Mouse (Mus musculus): ENCODE measurements around the gene Bahd1. TPM values are rescaled to one million over a fixed set of nuclear protein-coding genes. Genes with fewer than 3 reads are reported as not detected.
A peak's percentile ranks its signal among the peaks of the same experiment; 100 is the strongest.

The Bahd1 gene
- polyA plus RNA-seq, 1 experiment, result 22.5 TPM

DNA sequence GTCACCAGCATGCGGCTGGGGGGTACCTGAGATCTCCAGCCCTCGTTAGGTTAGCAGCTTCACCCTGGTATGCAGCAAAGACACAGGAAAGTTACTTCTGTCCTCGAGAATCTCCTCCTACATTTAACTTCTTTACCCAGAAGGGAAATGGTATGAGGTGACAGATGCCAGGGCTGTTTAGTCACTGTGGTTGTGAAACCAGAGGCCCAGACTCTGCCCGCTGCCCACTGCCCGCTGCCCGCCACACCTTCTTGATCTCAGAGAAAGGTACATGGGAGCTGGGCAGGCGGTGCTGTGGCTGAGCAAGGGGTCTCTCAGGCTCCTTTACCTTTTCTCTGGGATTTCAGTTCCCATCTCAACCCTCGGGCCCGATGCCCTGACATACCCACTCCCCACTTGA is 23.7 kb upstream of the Bahd1 start:
- no peaks in the 10 kb centered on the region for H3K4me1 ChIP-seq (ENCODE audit: control insufficient read depth, insufficient read depth, low read length)
- TF ChIP-seq POLR2A (IDR thresholded peaks at IDR 0.05; ENCODE audit: extremely low read depth, insufficient read depth, low read length) (no peak), CTCF (IDR thresholded peaks at IDR 0.05; ENCODE audit: extremely low read depth, insufficient read depth, low read length) (no peak)
- no peak overlapping the region for H3K27ac ChIP-seq (ENCODE audit: insufficient read depth, low read length)
- no peak overlapping the region for H3K4me3 ChIP-seq (ENCODE audit: insufficient read depth, low read length)

DNA sequence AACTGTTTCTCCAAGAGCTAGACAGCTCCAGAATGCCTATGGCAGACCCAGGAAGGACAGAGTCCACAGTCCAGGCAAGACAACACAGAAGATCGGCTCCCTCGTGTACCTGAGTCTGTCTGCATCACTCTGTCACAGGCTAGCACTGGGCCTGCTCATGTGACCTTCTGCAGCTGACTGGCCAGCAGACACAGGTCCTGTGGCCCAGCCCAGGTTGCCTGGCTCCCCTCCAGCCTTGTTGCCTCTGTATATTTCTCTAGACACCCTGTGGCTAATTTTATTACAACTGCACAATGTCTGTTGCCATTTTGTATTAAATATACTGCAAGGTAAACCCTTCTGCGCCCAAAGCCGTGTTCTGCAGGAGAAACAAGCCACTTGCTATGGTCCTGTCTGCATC is 19.2 kb upstream of the Bahd1 start:
- Histone ChIP-seq H3K27ac (ENCODE audit: insufficient read depth, low read length) (no peak overlapping the region), H3K4me3 (ENCODE audit: insufficient read depth, low read length) (no peak overlapping the region), H3K4me1 (ENCODE audit: control insufficient read depth, insufficient read depth, low read length) (no peaks in the 10 kb centered on the region)
- no peak for TF ChIP-seq POLR2A (IDR thresholded peaks at IDR 0.05; ENCODE audit: extremely low read depth, insufficient read depth, low read length)
- no peak for TF ChIP-seq CTCF (IDR thresholded peaks at IDR 0.05; ENCODE audit: extremely low read depth, insufficient read depth, low read length)

DNA sequence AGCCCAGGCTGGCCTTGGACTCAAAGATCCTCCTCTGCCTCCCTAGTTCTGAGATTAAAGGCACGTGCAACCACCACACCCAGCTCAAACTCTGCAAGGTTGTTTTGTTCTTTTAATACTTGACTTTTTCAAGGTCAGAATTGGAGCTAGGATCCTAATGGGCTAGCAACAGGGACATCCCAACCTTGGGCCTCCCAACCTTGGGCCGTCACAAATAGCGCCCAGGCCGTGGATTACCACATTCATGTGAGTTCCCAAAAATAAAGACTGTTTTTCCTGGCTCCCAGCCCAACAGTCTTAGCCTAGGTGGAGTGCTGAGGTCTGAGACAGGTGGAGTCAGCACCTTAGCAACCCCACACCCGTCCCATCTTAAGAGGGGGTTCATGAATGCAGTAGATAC is 18.2 kb upstream of the Bahd1 start:
- Histone ChIP-seq H3K4me1 (ENCODE audit: control insufficient read depth, insufficient read depth, low read length) (no peaks in the 10 kb centered on the region), H3K4me3 (ENCODE audit: insufficient read depth, low read length) (no peak overlapping the region), H3K27ac (ENCODE audit: insufficient read depth, low read length) (no peak overlapping the region)
- TF ChIP-seq CTCF (IDR thresholded peaks at IDR 0.05; ENCODE audit: extremely low read depth, insufficient read depth, low read length) (no peak), POLR2A (IDR thresholded peaks at IDR 0.05; ENCODE audit: extremely low read depth, insufficient read depth, low read length) (no peak)

GRCm38 (mm10) chr2:118882840-118883679 is 17.1 kb upstream of the Bahd1 start:
- peak overlapping the region; percentile 30; the same call in 1 of the 2 replicates for H3K4me3 ChIP-seq (ENCODE audit: insufficient read depth, low read length)

GRCm38 (mm10) chr2:118887440-118887839 is 12.7 kb upstream of the Bahd1 start:
- TF ChIP-seq POLR2A (IDR thresholded peaks at IDR 0.05; ENCODE audit: extremely low read depth, insufficient read depth, low read length) (no peak), CTCF (IDR thresholded peaks at IDR 0.05; ENCODE audit: extremely low read depth, insufficient read depth, low read length) (no peak)
- Histone ChIP-seq H3K27ac (ENCODE audit: insufficient read depth, low read length) (no peak overlapping the region), H3K4me1 (ENCODE audit: control insufficient read depth, insufficient read depth, low read length) (no peaks in the 10 kb centered on the region), H3K4me3 (ENCODE audit: insufficient read depth, low read length) (peak overlapping the region; percentile 2; the same call in 1 of the 2 replicates)

More at GRCm38 (mm10) chr2:118882840-118883679, 17.1 kb upstream of the Bahd1 start:
- TF ChIP-seq POLR2A (IDR thresholded peaks at IDR 0.05; ENCODE audit: extremely low read depth, insufficient read depth, low read length) (no peak), CTCF (IDR thresholded peaks at IDR 0.05; ENCODE audit: extremely low read depth, insufficient read depth, low read length) (peak; percentile 95)
- H3K27ac ChIP-seq (ENCODE audit: insufficient read depth, low read length), result no peak overlapping the region
- H3K4me1 ChIP-seq (ENCODE audit: control insufficient read depth, insufficient read depth, low read length), result no peaks in the 10 kb centered on the region

DNA sequence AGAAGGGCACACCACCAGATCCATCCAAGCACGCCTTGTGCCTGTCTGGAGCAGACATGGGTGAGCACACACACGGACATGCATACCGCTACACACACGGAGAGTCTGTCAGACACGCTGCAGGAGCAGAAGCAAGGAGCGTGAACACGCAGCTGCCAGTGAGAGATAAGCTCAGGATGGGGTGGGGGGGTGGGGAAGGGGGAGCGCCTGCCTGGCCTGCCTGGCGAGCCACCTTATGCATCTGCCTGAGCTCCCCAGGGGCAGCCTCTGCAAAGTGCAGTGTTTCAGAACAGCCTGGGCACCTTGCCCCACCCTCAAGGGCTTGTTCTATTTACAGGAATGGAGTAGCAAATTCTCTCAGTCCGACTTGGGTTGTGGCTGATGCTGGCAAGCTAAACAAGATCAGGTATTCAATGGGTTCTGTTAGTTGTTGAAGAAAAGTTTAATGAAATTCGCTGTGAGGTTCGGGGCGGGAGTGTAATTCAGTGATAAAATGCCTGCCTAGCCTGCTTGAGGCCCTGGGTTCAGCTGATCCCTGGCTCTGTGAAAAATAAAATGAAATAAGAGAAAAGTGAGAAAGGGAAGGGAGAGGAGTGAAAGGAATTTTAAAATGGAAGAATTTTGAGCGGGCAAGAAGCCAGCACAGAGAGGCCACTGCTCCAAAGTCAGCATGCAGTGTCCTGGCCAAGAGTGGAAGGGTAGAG is 12.2 kb upstream of the Bahd1 start:
- peak overlapping the region; percentile 2; the same call in 1 of the 2 replicates for H3K4me3 ChIP-seq (ENCODE audit: insufficient read depth, low read length)
- no peak overlapping the region for H3K27ac ChIP-seq (ENCODE audit: insufficient read depth, low read length)
- TF ChIP-seq POLR2A (IDR thresholded peaks at IDR 0.05; ENCODE audit: extremely low read depth, insufficient read depth, low read length) (no peak), CTCF (IDR thresholded peaks at IDR 0.05; ENCODE audit: extremely low read depth, insufficient read depth, low read length) (no peak)

DNA sequence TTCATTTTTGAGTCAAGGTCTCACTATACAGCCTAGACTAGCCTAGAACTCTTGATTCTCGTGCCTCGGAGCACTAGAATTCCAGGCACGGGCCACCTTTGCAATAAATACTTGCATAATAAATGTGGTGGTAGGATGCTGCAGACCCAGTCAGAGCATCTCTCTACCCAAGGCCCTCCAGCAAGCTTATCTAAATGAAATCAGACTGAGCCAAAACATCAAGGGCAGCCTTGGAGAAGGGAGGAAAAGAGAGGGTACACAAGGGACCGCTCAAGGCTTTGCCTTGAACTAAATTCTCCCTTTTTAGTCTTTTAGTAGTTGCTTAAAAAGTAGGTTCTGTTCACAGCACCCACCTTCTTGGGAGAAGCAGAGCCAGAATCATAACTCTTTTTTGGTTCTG is 9.0 kb upstream of the Bahd1 start:
- Histone ChIP-seq H3K27ac (ENCODE audit: insufficient read depth, low read length) (no peak overlapping the region), H3K4me3 (ENCODE audit: insufficient read depth, low read length) (no peak overlapping the region), H3K4me1 (ENCODE audit: control insufficient read depth, insufficient read depth, low read length) (no peaks in the 10 kb centered on the region)
- no peak for TF ChIP-seq CTCF (IDR thresholded peaks at IDR 0.05; ENCODE audit: extremely low read depth, insufficient read depth, low read length)
- TF ChIP-seq POLR2A (IDR thresholded peaks at IDR 0.05; ENCODE audit: extremely low read depth, insufficient read depth, low read length), result no peak

More for the DNA sequence above, 12.2 kb upstream of the Bahd1 start:
- no peaks in the 10 kb centered on the region for H3K4me1 ChIP-seq (ENCODE audit: control insufficient read depth, insufficient read depth, low read length)

DNA sequence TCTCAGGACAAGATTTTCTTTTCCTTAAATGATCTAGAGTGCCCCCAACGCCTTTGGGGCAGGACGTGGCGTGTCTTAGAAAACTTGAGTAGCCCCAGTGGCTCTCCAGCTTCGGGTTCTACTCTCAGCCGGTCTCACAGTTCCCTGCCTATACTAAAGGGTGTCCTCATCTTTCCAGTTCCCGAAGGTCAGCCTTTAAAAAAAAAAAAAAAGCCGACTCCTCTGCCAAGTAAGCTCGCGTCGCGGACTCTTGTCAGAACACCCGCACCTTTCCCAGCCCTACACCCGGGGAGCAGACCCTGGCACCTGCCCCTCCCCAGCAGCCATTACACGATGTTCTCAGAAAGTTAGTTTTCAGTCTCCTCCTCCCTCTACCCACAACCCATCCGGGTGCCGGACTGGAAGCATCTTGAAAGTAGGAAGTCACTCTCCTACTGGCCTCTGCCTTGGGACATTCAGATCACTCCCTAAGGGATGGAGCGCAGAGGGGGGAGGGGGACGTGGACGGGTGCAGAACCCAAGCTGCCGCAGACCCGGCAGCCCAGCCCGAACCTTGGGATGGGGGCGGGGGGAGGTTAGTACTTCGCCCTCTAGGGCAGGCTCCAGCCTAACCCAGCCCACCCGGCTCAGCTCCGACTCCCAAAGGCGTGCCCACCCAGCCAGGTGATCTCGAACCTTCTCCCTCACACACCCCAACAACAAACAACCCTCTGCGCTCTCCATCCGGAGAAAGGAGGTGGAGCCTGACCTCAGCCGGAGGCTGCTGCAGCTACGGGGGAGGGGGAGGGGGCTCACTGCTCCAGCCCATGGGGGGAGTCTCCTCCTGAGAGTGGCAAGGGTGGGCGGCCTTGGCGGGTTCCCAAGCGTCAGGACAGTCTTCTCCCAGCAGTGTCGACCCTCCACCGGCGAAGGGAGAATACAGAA is 3.9 kb upstream of the Bahd1 start:
- Histone ChIP-seq H3K4me3 (ENCODE audit: insufficient read depth, low read length) (peak overlapping the region; percentile 40), H3K4me1 (ENCODE audit: control insufficient read depth, insufficient read depth, low read length) (0 out of 2 replicates have a peak, but pooled peaks cover 2% of the 10 kb centered on the region), H3K27ac (ENCODE audit: insufficient read depth, low read length) (no peak overlapping the region)
- TF ChIP-seq POLR2A (IDR thresholded peaks at IDR 0.05; ENCODE audit: extremely low read depth, insufficient read depth, low read length) (no peak), CTCF (IDR thresholded peaks at IDR 0.05; ENCODE audit: extremely low read depth, insufficient read depth, low read length) (no peak)

DNA sequence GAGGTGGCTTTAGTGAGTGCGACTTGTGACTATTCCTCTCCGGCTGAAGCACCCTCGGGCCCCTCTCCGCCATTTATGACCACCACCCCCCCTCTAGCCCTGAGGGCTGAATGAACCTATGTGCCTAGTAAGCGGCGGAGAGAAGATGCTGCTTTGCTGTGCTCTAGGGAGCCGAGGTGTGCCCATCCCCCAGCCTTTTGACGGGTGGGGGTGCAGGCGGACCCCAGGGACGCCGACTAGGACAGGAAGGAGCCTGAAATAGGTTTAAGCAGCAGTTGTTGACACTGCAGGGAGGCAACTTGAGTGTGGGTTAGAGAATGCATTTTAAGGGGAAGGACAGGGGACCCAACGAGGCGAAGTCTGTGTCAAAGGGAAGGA is 3.3 kb upstream of the Bahd1 start:
- no peak overlapping the region for H3K27ac ChIP-seq (ENCODE audit: insufficient read depth, low read length)
- TF ChIP-seq CTCF (IDR thresholded peaks at IDR 0.05; ENCODE audit: extremely low read depth, insufficient read depth, low read length), result no peak
- no peak for TF ChIP-seq POLR2A (IDR thresholded peaks at IDR 0.05; ENCODE audit: extremely low read depth, insufficient read depth, low read length)
- 0 out of 2 replicates have a peak, but pooled peaks cover 2% of the 10 kb centered on the region for H3K4me1 ChIP-seq (ENCODE audit: control insufficient read depth, insufficient read depth, low read length)
- peak overlapping the region; percentile 40 for H3K4me3 ChIP-seq (ENCODE audit: insufficient read depth, low read length)

Data from cortical plate, adult 2 months (tissue).